Mouse (Mus musculus): ENCODE data around the gene Arel1. TPM values are rescaled to one million over a fixed set of nuclear protein-coding genes. Genes with fewer than 3 reads are reported as not detected.

Arel1 gene
- polyA plus RNA-seq, 1 experiment = 30.7 TPM

GRCm38 (mm10) chr12:84918809-84919208, 51.9 kb downstream of the Arel1 start:
- no peak overlapping the region for H3K9ac ChIP-seq (ENCODE audit: low read depth, poor library complexity, severe bottlenecking)
- H3K9me3 ChIP-seq (replicated peaks; ENCODE audit: control insufficient read depth, insufficient read depth, low read length, poor library complexity, severe bottlenecking) = no peaks in the 10 kb centered on the region
- no peaks in the 10 kb centered on the region; the same call in 1 of the 2 replicates for H3K36me3 ChIP-seq (ENCODE audit: control insufficient read depth, insufficient read depth, low read length, poor library complexity, severe bottlenecking)
- H3K4me3 ChIP-seq (ENCODE audit: low read depth, low read length) = no peak overlapping the region
- no peak overlapping the region for H3K27ac ChIP-seq (ENCODE audit: insufficient read depth, low read length)
- H3K27me3 ChIP-seq (ENCODE audit: control insufficient read depth, insufficient read depth, low read length, poor library complexity, severe bottlenecking) = no peaks in the 10 kb centered on the region
- TF ChIP-seq POLR2A (IDR thresholded peaks at IDR 0.05; ENCODE audit: insufficient read depth, low read length) = no peak
- TF ChIP-seq EP300 (IDR thresholded peaks at IDR 0.05; ENCODE audit: insufficient read depth, low read depth, low read length) = no peak
- TF ChIP-seq CTCF (IDR thresholded peaks at IDR 0.05; ENCODE audit: low read depth, low read length) = no peak
- H3K4me1 ChIP-seq (ENCODE audit: control insufficient read depth, insufficient read depth, low read length) = no peaks in the 10 kb centered on the region

- Histone ChIP-seq H3K4me1 (ENCODE audit: control insufficient read depth, insufficient read depth, low read length) (no peaks in the 10 kb centered on the region), H3K27me3 (ENCODE audit: control insufficient read depth, insufficient read depth, low read length, poor library complexity, severe bottlenecking) (no peaks in the 10 kb centered on the region), H3K9ac (ENCODE audit: low read depth, poor library complexity, severe bottlenecking) (no peak overlapping the region), H3K9me3 (replicated peaks; ENCODE audit: control insufficient read depth, insufficient read depth, low read length, poor library complexity, severe bottlenecking) (no peaks in the 10 kb centered on the region), H3K4me3 (ENCODE audit: low read depth, low read length) (no peak overlapping the region), H3K27ac (ENCODE audit: insufficient read depth, low read length) (no peak overlapping the region), H3K36me3 (ENCODE audit: control insufficient read depth, insufficient read depth, low read length, poor library complexity, severe bottlenecking) (no peaks in the 10 kb centered on the region)
- TF ChIP-seq EP300 (IDR thresholded peaks at IDR 0.05; ENCODE audit: insufficient read depth, low read depth, low read length) = no peak
- TF ChIP-seq CTCF (IDR thresholded peaks at IDR 0.05; ENCODE audit: low read depth, low read length) = no peak
- TF ChIP-seq POLR2A (IDR thresholded peaks at IDR 0.05; ENCODE audit: insufficient read depth, low read length) = no peak
Observed at GRCm38 (mm10) chr12:84917799-84918198, 52.9 kb downstream of the Arel1 start.

GRCm38 (mm10) chr12:84914959-84915358, 55.7 kb downstream of the Arel1 start:
- Histone ChIP-seq H3K9ac (ENCODE audit: low read depth, poor library complexity, severe bottlenecking) (no peak overlapping the region), H3K4me3 (ENCODE audit: low read depth, low read length) (no peak overlapping the region)
- TF ChIP-seq EP300 (IDR thresholded peaks at IDR 0.05; ENCODE audit: insufficient read depth, low read depth, low read length) = no peak

GRCm38 (mm10) chr12:84912652-84913104, 58.0 kb downstream of the Arel1 start:
- Histone ChIP-seq H3K27me3 (ENCODE audit: control insufficient read depth, insufficient read depth, low read length, poor library complexity, severe bottlenecking) (no peaks in the 10 kb centered on the region), H3K4me3 (ENCODE audit: low read depth, low read length) (no peak overlapping the region), H3K36me3 (ENCODE audit: control insufficient read depth, insufficient read depth, low read length, poor library complexity, severe bottlenecking) (no peaks in the 10 kb centered on the region), H3K27ac (ENCODE audit: insufficient read depth, low read length) (no peak overlapping the region), H3K9ac (ENCODE audit: low read depth, poor library complexity, severe bottlenecking) (no peak overlapping the region), H3K9me3 (replicated peaks; ENCODE audit: control insufficient read depth, insufficient read depth, low read length, poor library complexity, severe bottlenecking) (no peaks in the 10 kb centered on the region), H3K4me1 (ENCODE audit: control insufficient read depth, insufficient read depth, low read length) (no peaks in the 10 kb centered on the region)
- TF ChIP-seq POLR2A (IDR thresholded peaks at IDR 0.05; ENCODE audit: insufficient read depth, low read length) (no peak), EP300 (IDR thresholded peaks at IDR 0.05; ENCODE audit: insufficient read depth, low read depth, low read length) (no peak), CTCF (IDR thresholded peaks at IDR 0.05; ENCODE audit: low read depth, low read length) (no peak)

More at GRCm38 (mm10) chr12:84914959-84915358, 55.7 kb downstream of the Arel1 start:
- no peak overlapping the region for H3K27ac ChIP-seq (ENCODE audit: insufficient read depth, low read length)
- H3K4me1 ChIP-seq (ENCODE audit: control insufficient read depth, insufficient read depth, low read length) = no peaks in the 10 kb centered on the region
- no peaks in the 10 kb centered on the region for H3K36me3 ChIP-seq (ENCODE audit: control insufficient read depth, insufficient read depth, low read length, poor library complexity, severe bottlenecking)
- no peaks in the 10 kb centered on the region for H3K27me3 ChIP-seq (ENCODE audit: control insufficient read depth, insufficient read depth, low read length, poor library complexity, severe bottlenecking)
- no peaks in the 10 kb centered on the region for H3K9me3 ChIP-seq (replicated peaks; ENCODE audit: control insufficient read depth, insufficient read depth, low read length, poor library complexity, severe bottlenecking)

GRCm38 (mm10) chr12:84911640-84912039, 59.1 kb downstream of the Arel1 start:
- TF ChIP-seq POLR2A (IDR thresholded peaks at IDR 0.05; ENCODE audit: insufficient read depth, low read length) (no peak), CTCF (IDR thresholded peaks at IDR 0.05; ENCODE audit: low read depth, low read length) (no peak), EP300 (IDR thresholded peaks at IDR 0.05; ENCODE audit: insufficient read depth, low read depth, low read length) (no peak)
- Histone ChIP-seq H3K27me3 (ENCODE audit: control insufficient read depth, insufficient read depth, low read length, poor library complexity, severe bottlenecking) (no peaks in the 10 kb centered on the region), H3K4me1 (ENCODE audit: control insufficient read depth, insufficient read depth, low read length) (no peaks in the 10 kb centered on the region), H3K9ac (ENCODE audit: low read depth, poor library complexity, severe bottlenecking) (no peak overlapping the region), H3K27ac (ENCODE audit: insufficient read depth, low read length) (no peak overlapping the region), H3K36me3 (ENCODE audit: control insufficient read depth, insufficient read depth, low read length, poor library complexity, severe bottlenecking) (no peaks in the 10 kb centered on the region), H3K9me3 (replicated peaks; ENCODE audit: control insufficient read depth, insufficient read depth, low read length, poor library complexity, severe bottlenecking) (no peaks in the 10 kb centered on the region), H3K4me3 (ENCODE audit: low read depth, low read length) (no peak overlapping the region)

- no peaks in the 10 kb centered on the region for H3K9me3 ChIP-seq (replicated peaks; ENCODE audit: control insufficient read depth, insufficient read depth, low read length, poor library complexity, severe bottlenecking)
- H3K9ac ChIP-seq (ENCODE audit: low read depth, poor library complexity, severe bottlenecking) = no peak overlapping the region
- H3K27ac ChIP-seq (ENCODE audit: insufficient read depth, low read length) = no peak overlapping the region
- H3K36me3 ChIP-seq (ENCODE audit: control insufficient read depth, insufficient read depth, low read length, poor library complexity, severe bottlenecking) = no peaks in the 10 kb centered on the region
- H3K27me3 ChIP-seq (ENCODE audit: control insufficient read depth, insufficient read depth, low read length, poor library complexity, severe bottlenecking) = no peaks in the 10 kb centered on the region
- no peak overlapping the region for H3K4me3 ChIP-seq (ENCODE audit: low read depth, low read length)
- no peak for TF ChIP-seq POLR2A (IDR thresholded peaks at IDR 0.05; ENCODE audit: insufficient read depth, low read length)
- TF ChIP-seq CTCF (IDR thresholded peaks at IDR 0.05; ENCODE audit: low read depth, low read length) = no peak
- no peak for TF ChIP-seq EP300 (IDR thresholded peaks at IDR 0.05; ENCODE audit: insufficient read depth, low read depth, low read length)
- H3K4me1 ChIP-seq (ENCODE audit: control insufficient read depth, insufficient read depth, low read length) = no peaks in the 10 kb centered on the region
Observed at GRCm38 (mm10) chr12:84910066-84910465, 60.6 kb downstream of the Arel1 start.

All from ES-Bruce4 (cell line).